Mouse (Mus musculus) T-cell, adult 2 months (primary cell): ENCODE data around the gene Gpc2.

Experiments used
- DNase-seq: peaks from one replicate; pipeline ENCODE4 v3.0.0; 2022; ENCODE audit warnings: low spot score

Gpc2 gene

DNA sequence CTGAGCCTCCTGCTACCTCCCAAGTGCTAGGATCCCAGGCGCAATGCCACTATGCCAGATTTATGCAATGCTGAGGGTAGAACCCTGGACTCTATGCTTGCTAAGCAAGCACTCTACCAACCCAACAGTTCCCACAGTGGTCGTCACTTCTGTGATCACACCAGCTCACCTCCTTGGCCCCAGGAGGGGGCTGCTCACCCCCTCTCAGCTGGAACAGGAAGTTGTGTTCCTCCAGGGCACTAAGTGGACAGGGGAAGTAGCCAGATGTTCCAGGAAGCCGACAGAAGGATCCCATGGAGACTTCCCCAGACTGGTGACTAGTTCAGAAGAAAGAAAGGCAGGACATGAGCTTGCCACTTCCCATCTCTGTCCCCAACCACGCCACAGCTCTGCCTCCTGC, 17.8 kb downstream of the Gpc2 start:
- no peak for DNase-seq

DNA sequence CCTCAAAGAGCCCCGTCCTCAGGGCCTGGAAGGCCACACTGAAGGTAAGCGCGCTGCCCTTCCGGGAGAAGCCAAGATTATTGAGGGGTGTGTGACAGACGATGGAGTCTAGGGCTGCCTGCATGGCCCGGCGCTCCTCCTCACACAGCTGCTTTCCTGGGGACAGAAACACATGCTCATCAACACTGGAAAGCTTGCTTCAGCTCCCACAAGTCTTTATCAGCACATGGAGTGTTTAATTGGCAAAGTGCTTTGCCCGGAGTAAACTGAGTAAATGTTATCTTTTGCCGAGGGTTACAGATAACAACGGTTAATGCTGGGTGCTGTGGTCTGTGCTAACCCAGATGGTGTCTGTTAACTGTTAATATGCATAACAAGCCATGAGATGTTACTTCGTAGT, 19.0 kb downstream of the Gpc2 start:
- no peak for DNase-seq

GRCm38 (mm10) chr5:138260051-138260450, 19.8 kb downstream of the Gpc2 start:
- no peak for DNase-seq

DNA sequence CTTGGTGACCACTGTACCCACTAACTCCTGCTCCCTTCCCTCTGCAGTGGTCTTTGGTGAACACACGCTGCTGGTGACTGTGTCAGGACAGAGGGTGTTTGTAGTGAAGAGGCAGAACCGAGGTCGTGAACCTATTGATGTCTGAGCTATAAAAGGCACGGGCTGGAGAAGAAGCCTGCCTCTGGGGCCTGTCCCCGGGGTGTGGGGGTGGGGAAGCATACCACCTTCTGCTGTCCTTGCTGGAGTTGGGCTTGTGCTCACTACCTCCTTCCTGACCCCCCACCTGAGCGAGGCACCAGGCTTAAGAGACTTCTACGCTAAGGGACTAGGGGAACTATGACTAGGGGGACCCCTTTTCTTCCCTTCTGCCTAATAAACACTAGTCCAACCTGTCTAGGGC, 20.8 kb downstream of the Gpc2 start:
- DNase-seq, result no peak

- DNase-seq, result no peak
Measured at GRCm38 (mm10) chr5:138258542-138258941, 21.3 kb downstream of the Gpc2 start.

GRCm38 (mm10) chr5:138258078-138258477, 21.7 kb downstream of the Gpc2 start:
- DNase-seq, result no peak

DNA sequence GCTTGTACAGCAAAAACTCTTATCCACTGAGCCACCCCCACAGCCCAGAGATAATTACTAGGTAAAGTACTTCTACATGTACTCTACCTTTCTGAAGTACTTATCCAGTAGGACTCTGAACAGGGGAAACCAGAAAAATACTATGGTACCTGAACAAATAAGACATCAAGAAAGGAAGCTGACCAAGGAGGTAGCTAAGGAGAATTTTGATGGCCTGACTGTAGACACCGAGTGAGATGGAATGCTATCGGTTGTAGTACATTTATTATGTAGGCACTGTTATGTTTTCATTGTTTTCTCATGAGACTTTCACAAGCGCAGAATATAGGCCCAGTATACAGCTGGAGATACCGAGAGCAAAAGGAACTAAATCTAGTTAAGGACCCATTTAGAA, 22.2 kb downstream of the Gpc2 start:
- no peak for DNase-seq

- peak; percentile 57 for DNase-seq
Measured at GRCm38 (mm10) chr5:138256966-138257584, 22.7 kb downstream of the Gpc2 start.

DNA sequence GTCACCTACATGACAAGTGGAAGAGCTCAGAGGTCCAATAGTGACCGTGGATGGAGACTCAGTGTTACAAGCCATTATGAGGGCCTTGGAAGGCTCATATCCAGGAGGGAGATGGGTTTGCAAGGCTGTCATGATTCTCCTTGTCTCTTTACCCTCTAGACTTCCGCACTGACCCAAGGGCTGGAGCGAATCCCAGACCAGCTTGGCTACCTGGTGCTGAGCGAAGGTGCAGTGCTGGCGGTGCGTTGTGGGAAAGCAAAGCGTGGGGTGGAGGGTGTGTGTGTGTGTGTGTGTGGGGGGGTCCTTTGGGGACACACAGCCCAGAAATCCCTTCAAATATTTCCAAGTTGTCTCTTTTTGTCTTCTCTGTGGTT, 23.7 kb downstream of the Gpc2 start:
- DNase-seq, result no peak

- peak; percentile 93 for DNase-seq
Measured at GRCm38 (mm10) chr5:138255353-138256093, 24.3 kb downstream of the Gpc2 start, which contains the start of gene Lamtor4. TSS of gene Lamtor4 (plus strand) at chr5:138255482.

DNA sequence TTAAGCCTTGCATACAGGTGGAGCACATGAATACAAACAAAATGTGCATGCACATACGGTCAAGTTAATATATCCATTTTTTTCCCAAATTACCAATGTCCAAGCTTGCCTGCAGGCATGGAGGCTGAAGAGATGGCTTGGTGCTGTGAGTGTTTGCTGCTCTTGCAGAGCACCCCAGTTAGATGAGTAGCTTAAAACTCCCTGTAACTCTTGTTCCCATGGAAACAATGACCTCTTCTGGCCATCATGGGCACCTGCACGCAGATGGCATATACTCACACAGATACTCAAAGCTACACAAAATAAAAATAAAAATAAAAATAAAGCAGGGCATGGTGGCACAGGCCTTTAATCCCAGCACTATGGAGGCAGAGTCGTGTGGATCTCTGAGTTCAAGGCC, 26.7 kb downstream of the Gpc2 start:
- no peak for DNase-seq

DNA sequence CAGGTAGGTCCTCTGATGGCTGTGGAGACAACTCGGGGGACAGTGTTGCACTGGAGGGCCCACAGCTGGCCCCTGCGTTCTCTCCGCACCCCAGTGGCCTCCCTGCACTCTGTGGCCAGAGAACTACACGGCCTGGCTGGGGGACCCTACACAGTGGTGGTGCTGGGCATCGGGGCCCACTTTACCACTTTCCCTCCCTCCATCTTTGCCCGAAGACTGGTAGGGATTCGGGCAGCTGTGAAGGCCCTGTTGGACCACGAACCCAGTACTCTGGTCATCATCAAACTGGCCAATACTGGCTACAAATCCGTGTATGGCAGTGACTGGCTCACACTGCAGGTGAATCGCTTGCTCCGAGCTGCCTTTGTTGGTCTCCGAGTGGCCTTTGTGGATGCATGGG, 28.7 kb downstream of the Gpc2 start:
- DNase-seq, result no peak

DNA sequence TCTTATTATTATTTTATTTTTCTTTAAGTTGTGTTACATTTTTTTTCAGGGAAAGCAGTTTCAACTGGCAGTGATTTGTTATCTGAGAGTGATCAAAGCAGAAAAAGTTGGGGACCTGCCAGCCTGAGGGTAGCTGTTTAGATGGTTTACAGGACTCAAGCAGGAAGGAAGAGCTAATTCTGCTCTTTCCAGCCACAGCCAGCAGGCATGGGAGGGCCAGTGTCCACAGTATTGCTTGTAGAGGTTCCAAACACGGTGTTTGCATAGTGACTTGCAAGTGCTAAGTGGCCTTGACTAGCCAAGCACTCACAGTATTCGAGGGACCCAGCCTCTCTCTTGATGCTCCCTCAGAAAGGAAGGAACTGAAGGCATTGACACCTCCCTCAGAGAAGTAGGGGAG, 38.3 kb downstream of the Gpc2 start:
- DNase-seq, result no peak

- no peak for DNase-seq
Measured at GRCm38 (mm10) chr5:138234224-138234623, 45.6 kb downstream of the Gpc2 start.

DNA sequence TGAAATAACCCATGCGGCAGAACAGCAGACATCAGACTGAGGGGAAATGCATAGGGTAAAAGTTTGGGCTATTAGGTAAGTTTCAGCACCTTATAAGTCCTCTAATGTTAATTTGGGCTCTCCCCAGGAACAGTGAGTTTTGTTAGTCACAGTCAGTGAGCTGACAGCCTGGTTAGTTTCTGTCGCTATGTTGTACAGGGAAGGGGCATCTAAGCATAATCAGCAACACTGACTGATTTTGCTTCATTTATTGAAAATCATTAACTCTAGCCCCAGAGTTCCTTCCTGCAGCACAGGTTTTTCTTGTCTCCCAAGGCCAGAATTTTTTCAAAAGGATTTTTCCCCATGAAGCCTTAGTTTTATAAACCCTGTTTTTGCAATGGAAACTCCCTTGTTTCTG, 46.0 kb downstream of the Gpc2 start:
- no peak for DNase-seq

- DNase-seq, result no peak
Measured at GRCm38 (mm10) chr5:138229511-138229910, 50.3 kb downstream of the Gpc2 start.

- peak; percentile 15 for DNase-seq
Measured at GRCm38 (mm10) chr5:138228026-138228425, 51.8 kb downstream of the Gpc2 start.

DNA sequence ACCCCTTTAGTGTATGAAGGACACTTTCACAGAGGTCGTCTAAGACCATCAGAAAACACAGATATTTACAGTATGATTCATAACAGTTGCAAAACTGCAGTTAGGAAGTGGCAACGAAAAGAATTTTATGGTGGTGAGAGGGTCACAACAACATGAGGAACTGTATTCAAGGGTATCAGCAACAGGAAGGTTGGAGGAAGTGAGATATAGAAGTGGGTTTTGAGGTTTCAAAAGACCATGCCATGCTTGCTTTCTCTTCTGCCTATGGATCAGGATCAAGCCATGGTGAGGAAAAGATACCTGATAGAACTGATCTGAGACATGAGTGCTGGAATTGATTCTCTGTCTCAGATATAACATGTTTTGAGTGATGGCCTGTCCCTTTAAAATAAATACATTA, 52.4 kb downstream of the Gpc2 start:
- no peak for DNase-seq

- DNase-seq, result no peak
Measured at GRCm38 (mm10) chr5:138226491-138226890, 53.3 kb downstream of the Gpc2 start.

GRCm38 (mm10) chr5:138225700-138226099, 54.1 kb downstream of the Gpc2 start, which contains the start of gene Nxpe5:
TSS of gene Nxpe5 (plus strand) at chr5:138225898.
- no peak for DNase-seq
